Mouse (Mus musculus) stomach, postnatal 0 days (tissue): ENCODE data around the gene Tenm2. TPM values are rescaled to one million over a fixed set of nuclear protein-coding genes. Genes with fewer than 3 reads are reported as not detected.

Source experiments
- ATAC-seq: fragments of 200-750 bp; cut with Nextera tagmentation; 2 replicates; pipeline ENCODE4 v1.8.0; 2017; ENCODE audit not compliant: low FRiP score, low TSS enrichment
- DNase-seq: peaks from one replicate; pipeline ENCODE4 v3.0.0-alpha.2; 2016; ENCODE audit warnings: low spot score
- H3K27ac ChIP-seq: fragments of 300-500 bp; sonication (generic); replicated peaks from 2 replicates; pipeline ENCODE4 v1.5.1; 2014; ENCODE audit warnings: mild to moderate bottlenecking, control low read depth
- H3K27me3 ChIP-seq: fragments of 300-500 bp; sonication (generic); 2 replicates; pipeline ENCODE4 v1.6.1; 2014; ENCODE audit warnings: low read length; ENCODE audit not compliant: control insufficient read depth, insufficient read depth
- H3K36me3 ChIP-seq: fragments of 300-500 bp; sonication (generic); 2 replicates; pipeline ENCODE4 v1.6.1; 2014; ENCODE audit warnings: low read length, mixed read lengths; ENCODE audit not compliant: control insufficient read depth, insufficient read depth
- H3K4me1 ChIP-seq: fragments of 300-500 bp; sonication (generic); replicated peaks from 2 replicates; pipeline ENCODE4 v1.6.1; 2014; ENCODE audit warnings: antibody characterized with exemption; ENCODE audit not compliant: control insufficient read depth, insufficient read depth
- H3K4me2 ChIP-seq: fragments of 300-500 bp; sonication (generic); replicated peaks from 2 replicates; pipeline ENCODE4 v1.6.1; 2014; ENCODE audit warnings: low read depth, mild to moderate bottlenecking, control low read depth, moderate library complexity
- H3K4me3 ChIP-seq: fragments of 300-500 bp; sonication (generic); 2 replicates; pipeline ENCODE4 v1.5.1; 2014; ENCODE audit warnings: low read depth, low read length, control low read depth
- H3K9ac ChIP-seq: fragments of 300-500 bp; sonication (generic); 2 replicates; pipeline ENCODE4 v1.6.1; 2014; ENCODE audit warnings: mild to moderate bottlenecking, low read length, control low read depth, mixed read lengths
- H3K9me3 ChIP-seq: fragments of 300-500 bp; sonication (generic); 2 replicates; pipeline ENCODE4 v1.6.1; 2016; ENCODE audit warnings: low read length; ENCODE audit not compliant: control insufficient read depth
- CTCF ChIP-seq: IDR thresholded peaks from 2 replicates; pipeline ENCODE4 v1.5.1; 2016; ENCODE audit warnings: antibody characterized with exemption, low read depth, mild to moderate bottlenecking, moderate library complexity
- EP300 ChIP-seq: optimal IDR thresholded peaks from 2 replicates; pipeline ENCODE3; 2016; ENCODE audit warnings: antibody characterized with exemption
- WGBS: fragments of 180-500 bp; shearing (Covaris S2); extraction: QIAGEN DNeasy Blood & Tissue Kit; methylation state at CpG from one replicate; pipeline ENCODE4 v1.1.7; 2014; 5-methylcytosine and 5-hydroxymethylcytosine counted together
- polyA plus RNA-seq: library from polyadenylated mRNA; unstranded; fragments of >200 nt; fragmentation: Nextera tagmentation; extraction: Ambion mirVana; gene quantifications from 2 replicates; pipeline ENCODE4 v1.2.1, GENCODE M21; 2015

The Tenm2 gene
- polyA plus RNA-seq, 1 experiment from 2014 or later, result 3.6 TPM

- Histone ChIP-seq H3K36me3 (no peaks in the 10 kb centered on the region), H3K9ac (no peak overlapping the region), H3K27me3 (no peaks in the 10 kb centered on the region), H3K9me3 (no peaks in the 10 kb centered on the region), H3K4me3 (no peak overlapping the region), H3K27ac (no peak overlapping the region), H3K4me1 (no peaks in the 10 kb centered on the region), H3K4me2 (no peak overlapping the region)
- WGBS, result 77% methylated on average over 4 of the region's 4 CpGs
- TF ChIP-seq CTCF (no peak), EP300 (no peak)
- ATAC-seq (no peak), DNase-seq (no peak)
Measured at GRCm38 (mm10) chr11:36053457-36053856, 1182.3 kb downstream of the Tenm2 start.

DNA sequence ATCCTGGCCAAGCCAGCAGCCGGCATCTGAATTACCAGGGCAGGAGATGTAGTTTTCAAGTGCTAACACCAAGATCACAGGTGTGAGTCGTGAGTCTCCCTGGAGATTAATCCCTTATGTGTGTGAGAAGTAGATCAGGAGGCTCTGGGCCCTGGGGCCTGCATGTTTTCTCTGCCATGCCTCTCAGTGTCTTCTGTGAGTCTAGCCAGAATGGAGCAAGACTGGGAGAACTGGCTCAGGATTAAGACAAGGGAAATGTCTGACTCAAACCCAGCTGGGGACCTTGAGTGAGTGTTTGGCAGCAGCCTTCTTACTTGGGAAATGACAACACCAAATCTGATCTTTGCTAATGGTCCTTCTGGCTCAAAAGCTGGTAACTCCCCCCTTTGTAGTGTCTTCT lies 1183.2 kb downstream of the Tenm2 start:
- TF ChIP-seq CTCF, result no peak
- no peak for TF ChIP-seq EP300
- Histone ChIP-seq H3K9me3 (no peaks in the 10 kb centered on the region), H3K4me2 (no peak overlapping the region), H3K36me3 (no peaks in the 10 kb centered on the region), H3K4me3 (no peak overlapping the region), H3K27ac (no peak overlapping the region), H3K4me1 (no peaks in the 10 kb centered on the region), H3K9ac (no peak overlapping the region), H3K27me3 (no peaks in the 10 kb centered on the region)
- DNase-seq (no peak), ATAC-seq (no peak)
- 48% methylated on average over 2 of the region's 2 CpGs for WGBS

GRCm38 (mm10) chr11:36052091-36052490 lies 1183.7 kb downstream of the Tenm2 start:
- H3K36me3 ChIP-seq, result no peaks in the 10 kb centered on the region
- DNase-seq, result no peak
- no peaks in the 10 kb centered on the region for H3K9me3 ChIP-seq
- no peaks in the 10 kb centered on the region for H3K4me1 ChIP-seq
- H3K4me3 ChIP-seq, result no peak overlapping the region
- no peak overlapping the region for H3K27ac ChIP-seq
- H3K4me2 ChIP-seq, result no peak overlapping the region
- H3K27me3 ChIP-seq, result no peaks in the 10 kb centered on the region
- TF ChIP-seq EP300 (no peak), CTCF (no peak)
- 88% methylated on average over 1 of the region's 1 CpGs for WGBS
- H3K9ac ChIP-seq, result no peak overlapping the region
- ATAC-seq, result no peak

DNA sequence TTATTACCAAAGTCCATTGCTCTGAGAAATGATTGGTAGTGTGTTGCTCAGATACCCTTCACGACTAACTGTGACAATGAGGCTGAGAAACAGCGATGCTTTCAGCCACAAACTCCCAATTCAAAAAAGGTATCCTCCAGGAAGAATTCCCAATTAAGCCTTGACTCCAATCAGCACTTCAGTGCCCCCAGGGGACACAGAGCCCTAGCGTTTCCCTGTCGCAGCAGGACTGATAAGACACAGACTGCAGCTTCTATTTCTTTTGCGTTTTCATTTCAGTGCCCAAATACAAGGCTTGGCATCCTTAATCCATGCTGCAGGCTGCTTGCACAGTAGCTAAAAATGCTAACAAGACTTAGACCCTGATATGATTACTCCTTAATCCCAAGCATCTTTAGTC lies 1186.2 kb downstream of the Tenm2 start:
- no peak overlapping the region for H3K4me2 ChIP-seq
- WGBS, result 33% methylated on average over 5 of the region's 5 CpGs
- H3K27me3 ChIP-seq, result no peaks in the 10 kb centered on the region
- no peaks in the 10 kb centered on the region for H3K9me3 ChIP-seq
- DNase-seq (no peak), ATAC-seq (no peak)
- H3K4me3 ChIP-seq, result no peak overlapping the region
- TF ChIP-seq CTCF (no peak), EP300 (no peak)
- no peak overlapping the region for H3K9ac ChIP-seq
- H3K27ac ChIP-seq, result no peak overlapping the region
- H3K4me1 ChIP-seq, result no peaks in the 10 kb centered on the region
- H3K36me3 ChIP-seq, result no peaks in the 10 kb centered on the region

DNA sequence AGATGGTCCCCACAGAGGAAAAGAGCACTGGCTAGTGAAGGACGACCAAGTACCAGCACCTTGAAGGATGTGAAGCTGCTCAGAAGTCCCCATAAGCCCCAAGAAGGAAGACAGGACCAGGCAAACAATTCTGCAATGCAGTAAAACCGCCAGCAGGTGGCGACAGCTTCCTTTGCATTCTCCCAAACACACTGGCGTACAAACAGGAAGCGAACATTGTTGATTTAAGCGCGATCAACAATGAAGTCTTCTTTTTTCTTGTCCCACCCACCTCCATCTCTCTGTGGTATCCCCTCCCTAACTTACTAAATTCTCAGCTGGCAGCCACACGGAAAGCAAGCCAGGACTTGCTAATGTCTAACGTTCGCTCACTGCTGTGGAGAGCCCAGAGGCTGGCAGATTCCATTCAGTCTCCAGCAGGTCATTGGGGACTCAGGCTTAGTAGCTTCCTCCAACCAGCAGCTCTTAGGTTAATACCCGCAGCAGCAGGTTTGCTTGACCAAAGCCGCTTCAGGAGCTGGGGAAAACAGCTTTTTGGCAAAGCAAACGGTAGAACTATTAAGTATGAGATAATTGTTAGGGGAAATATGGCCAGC lies 1190.0 kb downstream of the Tenm2 start:
- H3K27me3 ChIP-seq, result no peaks in the 10 kb centered on the region
- no peak overlapping the region for H3K27ac ChIP-seq
- 2% methylated on average over 13 of the region's 13 CpGs for WGBS
- no peaks in the 10 kb centered on the region for H3K4me1 ChIP-seq
- peak overlapping the region; percentile 52 for H3K4me2 ChIP-seq
- DNase-seq (peak; percentile 78), ATAC-seq (peak; percentile 57)
- H3K4me3 ChIP-seq, result peak overlapping the region; percentile 42
- peak overlapping the region; percentile 47; the same call in 1 of the 2 replicates for H3K9ac ChIP-seq
- H3K9me3 ChIP-seq, result no peaks in the 10 kb centered on the region
- no peaks in the 10 kb centered on the region for H3K36me3 ChIP-seq
- TF ChIP-seq EP300 (no peak), CTCF (peak; percentile 98)

DNA sequence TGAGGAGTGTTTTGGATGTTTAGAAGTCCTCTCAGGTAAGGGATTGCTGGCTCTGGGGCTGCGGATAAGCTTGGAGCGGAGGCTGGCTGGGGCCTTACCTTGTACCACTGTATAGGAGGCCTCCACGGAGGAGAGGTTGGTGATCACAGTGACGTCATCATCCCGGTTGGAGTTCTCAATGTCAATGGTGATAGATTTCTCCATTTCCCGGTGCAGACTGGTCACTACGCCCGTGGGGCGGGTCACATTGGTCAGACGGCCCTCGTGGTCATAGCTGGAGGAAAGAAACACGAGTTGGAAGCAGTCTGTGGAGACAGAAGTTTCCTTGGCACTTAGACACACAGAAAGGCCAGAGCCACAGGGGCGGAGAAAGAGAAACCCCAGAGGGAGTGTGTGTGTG lies 1194.4 kb downstream of the Tenm2 start:
- 74% methylated on average over 13 of the region's 13 CpGs for WGBS
- Histone ChIP-seq H3K4me1 (no peaks in the 10 kb centered on the region), H3K4me2 (no peak overlapping the region), H3K27me3 (no peaks in the 10 kb centered on the region), H3K4me3 (no peak overlapping the region), H3K9ac (no peak overlapping the region), H3K27ac (no peak overlapping the region), H3K36me3 (no peaks in the 10 kb centered on the region), H3K9me3 (no peaks in the 10 kb centered on the region)
- DNase-seq, result no peak
- no peak for ATAC-seq
- TF ChIP-seq EP300, result no peak
- TF ChIP-seq CTCF, result no peak
